Mouse (Mus musculus): ENCODE data around the gene Atp6v1f.

DNA sequence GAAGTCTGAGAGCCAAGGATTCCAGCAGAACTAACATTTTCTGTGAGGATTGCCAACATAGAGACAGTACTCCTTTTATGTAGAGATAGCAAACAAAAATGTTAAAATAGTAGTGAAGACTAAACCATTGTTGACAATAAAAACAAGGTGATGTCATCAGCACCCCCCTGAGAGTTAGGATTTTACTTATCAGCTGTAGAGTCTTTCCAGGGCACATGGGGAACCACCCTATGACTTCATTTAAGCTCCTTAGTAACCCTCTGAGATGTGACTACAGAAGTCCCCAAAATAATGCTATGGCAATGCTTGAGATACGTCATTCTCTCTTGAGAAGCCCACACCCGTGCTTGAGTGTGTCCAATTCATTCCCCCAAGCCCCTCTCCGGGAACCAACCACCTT is 4.1 kb upstream of the Atp6v1f start:
- TF ChIP-seq CTCF (conservative IDR thresholded peaks at IDR 0.05; ENCODE audit: insufficient read depth, insufficient read length, low read depth, low read length) (no peak), POLR2A (IDR thresholded peaks at IDR 0.05; ENCODE audit: low read depth, low read length) (no peak)

All from kidney, adult 2 months (tissue).